Mouse (Mus musculus) gastrocnemius, postnatal 10 days (tissue): ENCODE measurements at regions not wholly inside any gene's neighbourhood (a gene's known extent, or its start where the extent isn't known, plus 50 kb on each side); places are given as distances from the start of the nearest gene placed in this dataset.

Experiments
- DNase-seq: peaks from one replicate; pipeline ENCODE4 v3.0.0; 2021; ENCODE audit warnings: mixed read lengths

- no peak for DNase-seq
Observed at GRCm38 (mm10) chr17:68057264-68057663, 53.3 kb upstream of the Arhgap28 start.

- no peak for DNase-seq
Observed at GRCm38 (mm10) chr17:68060455-68060854, 56.5 kb upstream of the Arhgap28 start.

GRCm38 (mm10) chr17:68065751-68066150 is 61.8 kb upstream of the Arhgap28 start:
- no peak for DNase-seq

- no peak for DNase-seq
Observed at GRCm38 (mm10) chr17:68066204-68066603, 62.3 kb upstream of the Arhgap28 start.

GRCm38 (mm10) chr17:68069008-68069407 is 65.1 kb upstream of the Arhgap28 start:
- no peak for DNase-seq

DNA sequence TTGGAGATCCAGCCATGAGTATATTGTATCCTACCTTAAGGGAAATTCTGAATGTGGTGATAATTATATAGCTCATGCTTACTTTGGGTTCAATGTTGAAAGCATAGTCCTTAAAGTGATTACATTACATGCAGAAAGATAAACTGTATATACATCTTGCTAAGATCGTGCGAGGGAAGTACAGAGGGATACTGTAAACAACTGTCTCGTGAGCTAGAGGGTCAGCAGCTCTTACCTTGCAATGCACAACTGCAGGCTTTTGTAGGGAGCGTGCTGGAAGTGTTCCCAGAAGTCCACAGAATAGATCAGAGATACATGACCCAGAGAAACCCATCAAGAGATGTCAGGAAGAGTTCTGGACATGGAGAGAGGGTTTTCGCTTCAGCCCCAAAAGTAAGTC is 65.6 kb upstream of the Arhgap28 start:
- no peak for DNase-seq

GRCm38 (mm10) chr17:68071472-68071871 is 67.6 kb upstream of the Arhgap28 start:
- DNase-seq = no peak

- DNase-seq = no peak
Observed at GRCm38 (mm10) chr17:68075712-68076111, 71.8 kb upstream of the Arhgap28 start.

GRCm38 (mm10) chr17:68078709-68079108 is 74.8 kb upstream of the Arhgap28 start:
- DNase-seq = no peak

GRCm38 (mm10) chr17:68084446-68084845 is 80.5 kb upstream of the Arhgap28 start:
- no peak for DNase-seq

DNA sequence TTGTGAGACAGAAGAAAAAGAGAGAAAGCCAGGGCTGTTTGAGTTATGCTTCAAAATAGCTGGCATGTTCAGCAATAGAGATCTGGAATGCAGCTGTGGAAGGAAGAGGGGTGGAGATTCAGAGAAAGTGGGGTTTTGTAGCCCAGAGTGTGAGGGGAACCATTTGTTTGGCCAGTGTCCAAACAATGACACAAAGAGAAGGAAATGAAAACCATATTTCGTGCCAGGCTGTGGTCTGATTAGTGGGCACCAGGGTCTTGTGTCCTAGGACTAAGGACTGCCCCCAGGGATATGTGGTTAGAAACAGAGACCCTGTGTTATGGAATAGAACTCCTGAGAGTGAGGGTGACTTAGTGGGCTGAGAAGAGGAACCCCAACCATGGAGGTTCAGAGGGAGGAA is 83.2 kb upstream of the Arhgap28 start:
- DNase-seq = no peak

GRCm38 (mm10) chr17:68089179-68089578 is 85.3 kb upstream of the Arhgap28 start:
- no peak for DNase-seq

- no peak for DNase-seq
Observed at GRCm38 (mm10) chr17:68089830-68090229, 85.9 kb upstream of the Arhgap28 start.

- DNase-seq = no peak
Observed at GRCm38 (mm10) chr17:68096982-68097381, 93.1 kb upstream of the Arhgap28 start.

DNA sequence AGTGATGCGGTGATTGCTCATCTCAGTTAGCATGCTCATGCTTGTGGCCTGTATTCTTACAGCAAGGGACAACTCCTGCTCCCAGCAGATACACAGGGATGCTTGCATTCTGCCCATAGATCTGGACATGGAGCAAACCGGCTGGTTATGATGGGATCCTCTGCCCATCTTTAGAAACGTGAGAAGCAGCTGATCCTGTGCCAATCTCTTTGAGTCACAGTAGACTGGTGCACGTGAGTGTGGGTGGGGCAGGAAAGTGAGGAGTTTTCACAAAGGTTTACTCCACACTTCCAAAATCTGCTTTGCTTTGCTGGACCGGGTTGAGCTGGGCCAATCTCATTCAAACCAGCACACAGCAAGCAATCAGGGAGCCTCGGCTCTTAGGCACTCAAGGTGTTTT is 93.5 kb upstream of the Arhgap28 start:
- DNase-seq = no peak

- DNase-seq = no peak
Observed at GRCm38 (mm10) chr17:68100093-68100492, 96.2 kb upstream of the Arhgap28 start.

GRCm38 (mm10) chr17:68103346-68103745 is 99.4 kb upstream of the Arhgap28 start:
- peak; percentile 9 for DNase-seq

DNA sequence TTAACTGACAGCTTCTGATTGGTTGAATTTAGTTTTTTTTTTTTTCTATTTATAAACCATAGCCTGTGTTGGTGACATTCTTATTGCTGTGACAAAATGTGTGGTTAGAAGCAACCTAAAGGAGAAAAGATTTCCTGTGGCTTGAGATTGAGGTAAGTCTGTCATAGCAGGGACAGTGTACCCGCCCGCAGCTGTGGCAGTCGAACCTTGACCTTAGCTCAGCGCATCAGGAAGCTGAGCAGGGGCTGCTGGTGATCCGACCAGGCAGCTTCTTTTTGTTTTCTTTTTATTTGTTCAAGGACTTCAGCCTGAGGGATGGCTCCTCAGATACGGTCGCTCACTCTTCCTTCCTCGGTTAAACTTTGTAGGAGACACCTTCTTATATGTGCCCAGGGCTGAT is 102.4 kb upstream of the Arhgap28 start:
- no peak for DNase-seq

- DNase-seq = peak; percentile 51
Observed at GRCm38 (mm10) chr17:68107875-68108274, 104.0 kb upstream of the Arhgap28 start.

GRCm38 (mm10) chr17:68111834-68112473 is 108.0 kb upstream of the Arhgap28 start:
- DNase-seq = no peak

DNA sequence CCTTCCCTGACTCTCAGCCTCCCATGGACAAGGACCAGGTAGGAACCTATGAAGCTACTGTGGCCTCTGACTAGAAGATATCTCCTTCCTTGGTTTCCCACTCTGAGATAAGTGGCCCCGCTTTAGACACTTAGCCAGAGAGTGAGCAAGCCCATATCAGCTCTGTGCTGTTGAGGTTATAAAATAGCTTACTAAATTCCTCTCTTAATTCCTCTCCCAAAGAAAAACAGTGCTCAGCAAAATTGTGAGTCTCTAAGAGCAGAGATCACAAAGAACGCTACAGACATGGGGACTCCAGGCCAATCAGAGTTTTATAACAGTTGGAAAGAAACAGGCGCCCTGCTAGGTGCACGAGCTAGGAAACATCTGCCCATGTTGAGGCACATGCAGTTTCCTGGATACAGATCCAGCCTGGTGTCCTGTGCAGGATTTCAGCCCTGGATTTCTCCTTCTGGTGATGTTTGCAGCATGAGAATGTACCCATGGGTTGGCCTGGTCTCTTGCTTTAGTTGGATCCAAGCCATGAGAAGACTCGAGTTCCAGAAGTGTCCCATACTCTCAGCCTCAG is 108.9 kb upstream of the Arhgap28 start:
- DNase-seq = no peak

GRCm38 (mm10) chr17:68115599-68115998 is 111.7 kb upstream of the Arhgap28 start:
- no peak for DNase-seq

GRCm38 (mm10) chr17:68119055-68119698 is 115.3 kb upstream of the Arhgap28 start:
- no peak for DNase-seq

GRCm38 (mm10) chr17:68120230-68120629 is 116.3 kb upstream of the Arhgap28 start:
- DNase-seq = no peak
